Mouse (Mus musculus): ENCODE results near the gene Cenpt. TPM values are rescaled to one million over a fixed set of nuclear protein-coding genes. Genes with fewer than 3 reads are reported as not detected.

The Cenpt gene
- polyA plus RNA-seq, 1 experiment: 35.7 TPM

GRCm38 (mm10) chr8:105819659-105820058, 33.4 kb downstream of the Cenpt start:
- Histone ChIP-seq H3K4me3 (ENCODE audit: insufficient read depth, poor library complexity, severe bottlenecking) (no peak overlapping the region), H3K27me3 (ENCODE audit: control insufficient read depth, insufficient read depth, insufficient read length) (no peaks in the 10 kb centered on the region), H3ac (ENCODE audit: control insufficient read depth, insufficient read length, low read depth) (no peak overlapping the region), H3K79me3 (ENCODE audit: low read depth) (peaks cover 34% of the 10 kb centered on the region), H3K36me3 (ENCODE audit: control insufficient read depth, insufficient read depth) (peaks cover 19% of the 10 kb centered on the region), H3K79me2 (ENCODE audit: control insufficient read depth, insufficient read depth) (peaks cover 90% of the 10 kb centered on the region)
- TF ChIP-seq USF1 (IDR thresholded peaks at IDR 0.05; ENCODE audit: low read depth): no peak
- no peak for TF ChIP-seq MYOD1 (IDR thresholded peaks at IDR 0.05; ENCODE audit: control insufficient read depth, insufficient read length, low read depth)
- no peak for TF ChIP-seq MAX (IDR thresholded peaks at IDR 0.05)
- TF ChIP-seq MYOG (IDR thresholded peaks at IDR 0.05; ENCODE audit: control insufficient read depth, extremely low read depth, insufficient read length): no peak
- TF ChIP-seq CEBPB (IDR thresholded peaks at IDR 0.05; ENCODE audit: low read depth): no peak
- no peak for TF ChIP-seq CTCF (IDR thresholded peaks at IDR 0.05; ENCODE audit: control insufficient read depth, insufficient read depth, insufficient read length)
- TF ChIP-seq FOSL1 (IDR thresholded peaks at IDR 0.05; ENCODE audit: insufficient read depth, low read length, poor library complexity, severe bottlenecking): no peak

- Histone ChIP-seq H3K4me3 (ENCODE audit: insufficient read depth, poor library complexity, severe bottlenecking) (no peak overlapping the region), H3K79me2 (ENCODE audit: control insufficient read depth, insufficient read depth) (peaks cover 78% of the 10 kb centered on the region), H3K36me3 (ENCODE audit: control insufficient read depth, insufficient read depth) (peaks cover 9% of the 10 kb centered on the region), H3K79me3 (ENCODE audit: low read depth) (peaks cover 19% of the 10 kb centered on the region), H3K27me3 (ENCODE audit: control insufficient read depth, insufficient read depth, insufficient read length) (no peaks in the 10 kb centered on the region), H3ac (ENCODE audit: control insufficient read depth, insufficient read length, low read depth) (no peak overlapping the region)
- TF ChIP-seq MYOD1 (IDR thresholded peaks at IDR 0.05; ENCODE audit: control insufficient read depth, insufficient read length, low read depth) (no peak), FOSL1 (IDR thresholded peaks at IDR 0.05; ENCODE audit: insufficient read depth, low read length, poor library complexity, severe bottlenecking) (no peak), CEBPB (IDR thresholded peaks at IDR 0.05; ENCODE audit: low read depth) (no peak), MYOG (IDR thresholded peaks at IDR 0.05; ENCODE audit: control insufficient read depth, extremely low read depth, insufficient read length) (no peak), CTCF (IDR thresholded peaks at IDR 0.05; ENCODE audit: control insufficient read depth, insufficient read depth, insufficient read length) (no peak), MAX (IDR thresholded peaks at IDR 0.05) (no peak)
These were observed 39.8 kb downstream of the Cenpt start for GRCm38 (mm10) chr8:105813241-105813640.

- H3ac ChIP-seq (ENCODE audit: control insufficient read depth, insufficient read length, low read depth): no peak overlapping the region
- H3K79me2 ChIP-seq (ENCODE audit: control insufficient read depth, insufficient read depth): peaks cover 78% of the 10 kb centered on the region
- peaks cover 18% of the 10 kb centered on the region for H3K79me3 ChIP-seq (ENCODE audit: low read depth)
- no peaks in the 10 kb centered on the region for H3K27me3 ChIP-seq (ENCODE audit: control insufficient read depth, insufficient read depth, insufficient read length)
- H3K4me3 ChIP-seq (ENCODE audit: insufficient read depth, poor library complexity, severe bottlenecking): no peak overlapping the region
- TF ChIP-seq MAX (IDR thresholded peaks at IDR 0.05) (no peak), CEBPB (IDR thresholded peaks at IDR 0.05; ENCODE audit: low read depth) (no peak), FOSL1 (IDR thresholded peaks at IDR 0.05; ENCODE audit: insufficient read depth, low read length, poor library complexity, severe bottlenecking) (no peak), MYOG (IDR thresholded peaks at IDR 0.05; ENCODE audit: control insufficient read depth, extremely low read depth, insufficient read length) (no peak), CTCF (IDR thresholded peaks at IDR 0.05; ENCODE audit: control insufficient read depth, insufficient read depth, insufficient read length) (no peak), MYOD1 (IDR thresholded peaks at IDR 0.05; ENCODE audit: control insufficient read depth, insufficient read length, low read depth) (no peak), USF1 (IDR thresholded peaks at IDR 0.05; ENCODE audit: low read depth) (no peak)
- H3K36me3 ChIP-seq (ENCODE audit: control insufficient read depth, insufficient read depth): peaks cover 9% of the 10 kb centered on the region
These were observed 40.6 kb downstream of the Cenpt start for GRCm38 (mm10) chr8:105812511-105812910.

- Histone ChIP-seq H3K79me3 (ENCODE audit: low read depth) (peaks cover 20% of the 10 kb centered on the region), H3ac (ENCODE audit: control insufficient read depth, insufficient read length, low read depth) (no peak overlapping the region), H3K79me2 (ENCODE audit: control insufficient read depth, insufficient read depth) (peaks cover 81% of the 10 kb centered on the region), H3K4me3 (ENCODE audit: insufficient read depth, poor library complexity, severe bottlenecking) (no peak overlapping the region), H3K36me3 (ENCODE audit: control insufficient read depth, insufficient read depth) (peaks cover 9% of the 10 kb centered on the region), H3K27me3 (ENCODE audit: control insufficient read depth, insufficient read depth, insufficient read length) (no peaks in the 10 kb centered on the region)
- TF ChIP-seq CEBPB (IDR thresholded peaks at IDR 0.05; ENCODE audit: low read depth) (no peak), MYOG (IDR thresholded peaks at IDR 0.05; ENCODE audit: control insufficient read depth, extremely low read depth, insufficient read length) (no peak), MAX (IDR thresholded peaks at IDR 0.05) (no peak)
These were observed 41.5 kb downstream of the Cenpt start for GRCm38 (mm10) chr8:105811543-105811942.

- peaks cover 82% of the 10 kb centered on the region for H3K79me2 ChIP-seq (ENCODE audit: control insufficient read depth, insufficient read depth)
- H3ac ChIP-seq (ENCODE audit: control insufficient read depth, insufficient read length, low read depth): no peak overlapping the region
- peaks cover 20% of the 10 kb centered on the region for H3K79me3 ChIP-seq (ENCODE audit: low read depth)
- no peak for TF ChIP-seq MAX (IDR thresholded peaks at IDR 0.05)
- no peak for TF ChIP-seq USF1 (IDR thresholded peaks at IDR 0.05; ENCODE audit: low read depth)
- TF ChIP-seq FOSL1 (IDR thresholded peaks at IDR 0.05; ENCODE audit: insufficient read depth, low read length, poor library complexity, severe bottlenecking): no peak
- no peak for TF ChIP-seq MYOG (IDR thresholded peaks at IDR 0.05; ENCODE audit: control insufficient read depth, extremely low read depth, insufficient read length)
- TF ChIP-seq CEBPB (IDR thresholded peaks at IDR 0.05; ENCODE audit: low read depth): no peak
- no peak for TF ChIP-seq CTCF (IDR thresholded peaks at IDR 0.05; ENCODE audit: control insufficient read depth, insufficient read depth, insufficient read length)
- H3K36me3 ChIP-seq (ENCODE audit: control insufficient read depth, insufficient read depth): peaks cover 9% of the 10 kb centered on the region
- no peaks in the 10 kb centered on the region for H3K27me3 ChIP-seq (ENCODE audit: control insufficient read depth, insufficient read depth, insufficient read length)
- no peak overlapping the region for H3K4me3 ChIP-seq (ENCODE audit: insufficient read depth, poor library complexity, severe bottlenecking)
These were observed 42.0 kb downstream of the Cenpt start for GRCm38 (mm10) chr8:105811061-105811460.

GRCm38 (mm10) chr8:105810245-105810786, 42.8 kb downstream of the Cenpt start:
- Histone ChIP-seq H3K36me3 (ENCODE audit: control insufficient read depth, insufficient read depth) (peaks cover 11% of the 10 kb centered on the region), H3K4me3 (ENCODE audit: insufficient read depth, poor library complexity, severe bottlenecking) (no peak overlapping the region), H3ac (ENCODE audit: control insufficient read depth, insufficient read length, low read depth) (no peak overlapping the region), H3K79me3 (ENCODE audit: low read depth) (peaks cover 18% of the 10 kb centered on the region), H3K79me2 (ENCODE audit: control insufficient read depth, insufficient read depth) (peaks cover 74% of the 10 kb centered on the region), H3K27me3 (ENCODE audit: control insufficient read depth, insufficient read depth, insufficient read length) (no peaks in the 10 kb centered on the region)
- no peak for TF ChIP-seq MYOG (IDR thresholded peaks at IDR 0.05; ENCODE audit: control insufficient read depth, extremely low read depth, insufficient read length)
- TF ChIP-seq USF1 (IDR thresholded peaks at IDR 0.05; ENCODE audit: low read depth): no peak
- TF ChIP-seq CEBPB (IDR thresholded peaks at IDR 0.05; ENCODE audit: low read depth): no peak
- no peak for TF ChIP-seq FOSL1 (IDR thresholded peaks at IDR 0.05; ENCODE audit: insufficient read depth, low read length, poor library complexity, severe bottlenecking)
- no peak for TF ChIP-seq CTCF (IDR thresholded peaks at IDR 0.05; ENCODE audit: control insufficient read depth, insufficient read depth, insufficient read length)
- no peak for TF ChIP-seq MYOD1 (IDR thresholded peaks at IDR 0.05; ENCODE audit: control insufficient read depth, insufficient read length, low read depth)
- no peak for TF ChIP-seq MAX (IDR thresholded peaks at IDR 0.05)
